Mouse (Mus musculus) myocyte (in vitro differentiated cells): ENCODE results near the gene Drosha. TPM values are rescaled to one million over a fixed set of nuclear protein-coding genes. Genes with fewer than 3 reads are reported as not detected.

Source experiments
- H3K27me3 ChIP-seq: one replicate; pipeline ENCODE4 v1.6.1; 2011; ENCODE audit not compliant: control insufficient read depth, insufficient read depth, insufficient read length
- H3K36me3 ChIP-seq: one replicate; pipeline ENCODE4 v1.6.1; 2011; ENCODE audit not compliant: control insufficient read depth, insufficient read depth
- H3K4me2 ChIP-seq: one replicate; pipeline ENCODE4 v1.6.1; 2011; ENCODE audit warnings: low read depth, control low read depth
- H3K4me3 ChIP-seq: one replicate; pipeline ENCODE4 v1.5.1; 2011; ENCODE audit warnings: mild to moderate bottlenecking, control low read depth, moderate library complexity
- H3K79me2 ChIP-seq: one replicate; pipeline ENCODE4 v1.6.1; 2011; ENCODE audit not compliant: control insufficient read depth, insufficient read depth
- H3ac ChIP-seq: one replicate; pipeline ENCODE4 v1.6.1; 2011; ENCODE audit not compliant: control insufficient read depth, insufficient read length
- CEBPB ChIP-seq: IDR thresholded peaks from 2 replicates; pipeline ENCODE4 v1.6.1; 2011; ENCODE audit warnings: mild to moderate bottlenecking, moderate library complexity; ENCODE audit not compliant: poor library complexity, insufficient read depth, severe bottlenecking
- E2F4 ChIP-seq: IDR thresholded peaks from one replicate; pipeline ENCODE4 v1.6.1; 2011; ENCODE audit warnings: mild to moderate bottlenecking, control low read depth, moderate library complexity; ENCODE audit not compliant: insufficient read depth
- MAX ChIP-seq: IDR thresholded peaks from one replicate; pipeline ENCODE4 v1.6.1; 2011; ENCODE audit warnings: low read depth, mild to moderate bottlenecking, control low read depth
- MYOD1 ChIP-seq, 3 experiments: IDR thresholded peaks; one replicate each; pipeline ENCODE4 v1.6.1; 2011; ENCODE audit warnings: control low read depth in 2 of 3, low read depth in 2 of 3, mild to moderate bottlenecking in 2 of 3, moderate library complexity in 1 of 3; ENCODE audit not compliant: insufficient read length in 2 of 3, control insufficient read depth in 1 of 3
- MYOG ChIP-seq, 3 experiments: IDR thresholded peaks; one replicate each; pipeline ENCODE4 v1.6.1; 2011; ENCODE audit warnings: control low read depth in 2 of 3, low read depth in 2 of 3, mild to moderate bottlenecking in 2 of 3; ENCODE audit not compliant: insufficient read length in 2 of 3, control insufficient read depth in 1 of 3, insufficient read depth in 1 of 3
- POLR2A ChIP-seq: IDR thresholded peaks from one replicate; pipeline ENCODE4 v1.6.1; 2011; ENCODE audit warnings: low read depth, mild to moderate bottlenecking, control low read depth, moderate library complexity; ENCODE audit not compliant: insufficient read length
- POLR2AphosphoS2 ChIP-seq: IDR thresholded peaks from one replicate; pipeline ENCODE4 v1.6.1; 2011; ENCODE audit warnings: low read depth, control low read depth; ENCODE audit not compliant: insufficient read length
- REST ChIP-seq: IDR thresholded peaks from one replicate; pipeline ENCODE4 v1.6.1; 2011; ENCODE audit warnings: mild to moderate bottlenecking, control low read depth, moderate library complexity; ENCODE audit not compliant: insufficient read depth, insufficient read length
- SRF ChIP-seq: IDR thresholded peaks from one replicate; pipeline ENCODE4 v1.6.1; 2011; ENCODE audit warnings: low read depth; ENCODE audit not compliant: control insufficient read depth, insufficient read length
- TCF12 ChIP-seq: IDR thresholded peaks from one replicate; pipeline ENCODE4 v1.6.1; 2011; ENCODE audit warnings: mild to moderate bottlenecking, control low read depth; ENCODE audit not compliant: poor library complexity, insufficient read depth, severe bottlenecking
- TCF3 ChIP-seq: IDR thresholded peaks from one replicate; pipeline ENCODE4 v1.6.1; 2011; ENCODE audit warnings: low read depth, control low read depth; ENCODE audit not compliant: insufficient read length
- USF1 ChIP-seq: IDR thresholded peaks from one replicate; pipeline ENCODE4 v1.6.1; 2011; ENCODE audit warnings: low read depth, mild to moderate bottlenecking, control low read depth, moderate library complexity
- polyA plus RNA-seq: library from polyadenylated mRNA; unstranded; fragments of >200 nt; fragmentation: generic; extraction: Trizol; gene quantifications from one replicate; pipeline ENCODE4 v1.2.1, GENCODE M21; 2012; ENCODE audit warnings: missing spikeins

Gene Drosha
- polyA plus RNA-seq, 1 experiment = 40.4 TPM

DNA sequence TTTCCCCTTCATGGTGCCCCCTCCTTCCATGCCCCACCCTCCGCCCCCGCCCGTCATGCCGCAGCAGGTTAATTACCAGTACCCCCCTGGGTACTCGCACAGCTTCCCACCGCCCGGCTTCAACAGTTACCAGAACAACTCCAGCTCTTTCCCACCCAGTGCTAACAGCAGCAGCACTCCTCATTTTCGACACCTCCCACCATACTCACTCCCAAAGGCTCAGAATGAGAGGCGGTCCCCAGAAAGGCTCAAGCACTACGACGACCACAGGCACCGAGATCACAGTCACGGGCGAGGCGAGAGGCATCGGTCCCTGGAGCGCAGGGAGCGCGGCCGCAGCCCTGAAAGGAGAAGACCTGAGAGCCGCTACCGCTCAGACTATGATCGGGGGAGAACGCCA is 9.6 kb downstream of the Drosha start:
- H3K4me2 ChIP-seq = no peak overlapping the region
- H3K36me3 ChIP-seq = peaks cover 38% of the 10 kb centered on the region
- H3K4me3 ChIP-seq = no peak overlapping the region
- TF ChIP-seq MYOG (IDR thresholded peaks at IDR 0.05; ENCODE audit: control insufficient read depth in 1 of 3, insufficient read depth in 1 of 3, insufficient read length in 2 of 3, low read depth in 2 of 3) (no peak), MAX (no peak), POLR2A (no peak), TCF3 (no peak), POLR2AphosphoS2 (no peak), SRF (no peak), E2F4 (no peak), MYOD1 (IDR thresholded peaks at IDR 0.05; ENCODE audit: control insufficient read depth in 1 of 3, insufficient read length in 2 of 3, low read depth in 2 of 3) (no peak)
- no peaks in the 10 kb centered on the region for H3K27me3 ChIP-seq
- H3ac ChIP-seq = no peak overlapping the region
- no peaks in the 10 kb centered on the region for H3K79me2 ChIP-seq

DNA sequence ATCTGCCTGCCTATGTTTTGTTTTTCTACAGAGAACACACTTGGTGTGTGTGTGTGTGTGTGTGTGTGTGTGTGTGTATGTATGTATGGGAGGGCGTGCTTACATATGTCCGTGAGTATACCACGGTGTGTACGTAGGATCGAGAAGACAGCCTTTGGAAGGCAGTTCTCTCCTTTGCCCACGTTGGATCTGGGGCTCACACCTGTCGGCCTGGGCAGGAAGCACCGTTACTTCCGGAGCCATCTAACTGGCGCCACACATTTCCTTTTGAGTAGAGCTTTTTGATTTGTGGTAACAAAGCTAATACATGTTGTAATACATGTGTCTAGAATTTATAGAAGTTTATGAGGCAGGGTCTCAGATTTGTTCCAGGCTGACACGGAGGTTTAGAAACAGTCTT is 16.1 kb downstream of the Drosha start:
- H3ac ChIP-seq = no peak overlapping the region
- H3K4me2 ChIP-seq = no peak overlapping the region
- peaks cover 63% of the 10 kb centered on the region for H3K36me3 ChIP-seq
- no peak overlapping the region for H3K4me3 ChIP-seq
- H3K79me2 ChIP-seq = no peaks in the 10 kb centered on the region
- TF ChIP-seq TCF3 (no peak), POLR2A (no peak), CEBPB (no peak)
- no peaks in the 10 kb centered on the region for H3K27me3 ChIP-seq

DNA sequence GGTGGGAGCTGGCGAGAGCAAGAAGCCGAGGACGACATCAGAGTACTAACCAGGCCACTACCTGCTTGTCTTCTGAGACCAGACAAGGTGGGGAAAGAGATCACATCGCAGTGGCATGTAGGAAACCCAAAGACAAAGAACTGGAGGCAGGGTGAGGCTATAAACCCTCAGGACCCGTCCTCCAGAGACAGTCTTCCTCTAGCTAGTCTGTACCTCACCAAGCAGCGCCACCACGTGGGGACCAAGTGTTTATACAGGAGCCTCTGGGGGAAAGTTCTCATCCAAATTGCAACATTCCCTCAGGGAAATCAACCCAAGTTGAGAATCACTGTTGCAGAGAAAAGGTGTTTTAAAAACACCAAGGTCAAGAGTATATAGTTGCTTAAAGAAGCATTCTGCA is 18.2 kb downstream of the Drosha start:
- TF ChIP-seq TCF3 (no peak), MAX (no peak), SRF (no peak), REST (no peak), USF1 (no peak), TCF12 (no peak), E2F4 (no peak), POLR2AphosphoS2 (no peak), POLR2A (no peak), CEBPB (no peak), MYOG (IDR thresholded peaks at IDR 0.05; ENCODE audit: control insufficient read depth in 1 of 3, insufficient read depth in 1 of 3, insufficient read length in 2 of 3, low read depth in 2 of 3) (no peak), MYOD1 (IDR thresholded peaks at IDR 0.05; ENCODE audit: control insufficient read depth in 1 of 3, insufficient read length in 2 of 3, low read depth in 2 of 3) (no peak)
- no peak overlapping the region for H3K4me3 ChIP-seq
- peaks cover 55% of the 10 kb centered on the region for H3K36me3 ChIP-seq
- no peak overlapping the region for H3ac ChIP-seq
- H3K27me3 ChIP-seq = no peaks in the 10 kb centered on the region
- no peak overlapping the region for H3K4me2 ChIP-seq
- H3K79me2 ChIP-seq = no peaks in the 10 kb centered on the region

DNA sequence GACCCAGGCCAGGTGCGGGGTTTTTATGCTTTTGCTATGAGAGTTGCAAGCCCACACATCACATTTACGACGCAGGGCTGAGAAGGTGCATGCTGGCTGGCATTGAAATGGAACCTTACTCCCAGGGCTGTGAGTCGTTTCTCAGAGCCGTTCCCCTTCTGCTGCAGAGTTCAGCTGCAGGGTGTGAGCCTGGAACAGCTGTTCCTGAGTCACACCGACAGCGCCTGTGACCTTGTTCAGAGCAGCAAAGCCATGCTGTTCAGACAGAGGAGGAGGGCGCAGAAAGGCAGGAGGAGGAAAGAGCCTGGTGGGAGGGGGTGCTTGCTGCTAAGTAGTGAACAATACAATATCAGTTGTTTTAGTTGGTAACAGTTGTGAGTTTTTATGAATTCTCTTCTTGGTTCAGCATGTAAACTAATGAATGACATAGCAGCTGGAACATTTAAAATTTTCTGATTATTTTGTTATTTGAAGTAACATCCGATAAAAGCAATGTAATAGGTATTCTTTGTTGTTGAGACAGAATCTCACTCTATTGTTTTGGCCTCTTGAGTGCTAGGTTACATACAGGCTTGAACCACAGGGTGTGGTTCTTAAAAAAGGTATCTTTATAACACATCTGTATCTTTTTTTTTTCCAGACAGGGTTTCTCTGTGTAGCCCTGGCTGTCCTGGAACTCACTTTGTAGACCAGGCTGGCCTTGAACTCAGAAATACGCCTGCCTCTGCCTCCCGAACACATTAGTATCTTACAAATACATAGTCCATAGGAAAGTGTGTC is 23.8 kb downstream of the Drosha start:
- Histone ChIP-seq H3K27me3 (no peaks in the 10 kb centered on the region), H3K79me2 (no peaks in the 10 kb centered on the region), H3K4me2 (peak overlapping the region; percentile 48), H3ac (no peak overlapping the region), H3K36me3 (peaks cover 33% of the 10 kb centered on the region), H3K4me3 (no peak overlapping the region)
- no peak for TF ChIP-seq USF1
- TF ChIP-seq MYOG (IDR thresholded peaks at IDR 0.05; ENCODE audit: control insufficient read depth in 1 of 3, insufficient read depth in 1 of 3, insufficient read length in 2 of 3, low read depth in 2 of 3) = peak; percentile 88 to 97 (median 96)
- peak; percentile 63 for TF ChIP-seq TCF3
- peak; percentile 79 for TF ChIP-seq TCF12
- peak; percentile 91 to 94 (median 92) for TF ChIP-seq MYOD1 (IDR thresholded peaks at IDR 0.05; ENCODE audit: control insufficient read depth in 1 of 3, insufficient read length in 2 of 3, low read depth in 2 of 3)
- TF ChIP-seq POLR2AphosphoS2 = no peak
- TF ChIP-seq CEBPB = no peak
- TF ChIP-seq MAX = no peak
- TF ChIP-seq SRF = no peak
- TF ChIP-seq REST = no peak
- TF ChIP-seq POLR2A = no peak
- no peak for TF ChIP-seq E2F4

DNA sequence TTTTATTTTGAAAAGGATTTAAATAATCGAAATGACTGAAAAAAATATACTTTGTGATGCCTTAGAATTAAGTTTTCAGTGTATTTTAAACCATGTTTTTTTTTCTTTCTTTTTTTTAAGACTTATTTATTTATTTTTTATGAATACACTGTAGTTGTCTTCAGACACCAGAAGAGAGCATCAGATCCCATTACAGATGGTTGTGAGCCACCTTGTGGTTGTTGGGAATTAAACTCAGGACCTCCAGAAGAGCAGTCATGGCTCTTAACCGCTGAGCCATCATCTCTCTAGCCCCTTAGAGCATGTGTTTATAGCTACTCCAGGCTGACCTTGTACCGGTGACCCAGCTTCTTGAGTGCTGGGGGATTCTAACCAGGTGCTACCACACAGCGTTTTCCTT is 24.8 kb downstream of the Drosha start:
- no peaks in the 10 kb centered on the region for H3K27me3 ChIP-seq
- H3ac ChIP-seq = no peak overlapping the region
- no peaks in the 10 kb centered on the region for H3K79me2 ChIP-seq
- peaks cover 32% of the 10 kb centered on the region for H3K36me3 ChIP-seq
- no peak overlapping the region for H3K4me2 ChIP-seq
- TF ChIP-seq TCF12 (no peak), E2F4 (no peak), POLR2AphosphoS2 (no peak), SRF (no peak), MYOD1 (IDR thresholded peaks at IDR 0.05; ENCODE audit: control insufficient read depth in 1 of 3, insufficient read length in 2 of 3, low read depth in 2 of 3) (no peak), USF1 (no peak), MAX (no peak), TCF3 (no peak), POLR2A (no peak), MYOG (IDR thresholded peaks at IDR 0.05; ENCODE audit: control insufficient read depth in 1 of 3, insufficient read depth in 1 of 3, insufficient read length in 2 of 3, low read depth in 2 of 3) (no peak), REST (no peak)
- H3K4me3 ChIP-seq = no peak overlapping the region
